9 mouse cellular contexts compared by ENCODE assay signal in genomic region chr4:129622120-129622802, GRCm38 (mm10). TPM values are rescaled to one million over a fixed set of nuclear protein-coding genes. Genes with fewer than 3 reads are reported as not detected.
DNase-seq lines count a peak whose midpoint lies in the region; ATAC-seq and TF ChIP-seq lines count a peak whose summit lies in the region.
"Had no signal": no experiment of that assay in that cellular context is flagged by ENCODE, and none has a peak within 500 bp of the region (broad histone marks: within the 10 kb centered on the region; RNA-seq: fewer than 3 reads in every experiment).

No protein-coding gene starts in this region.

- peak overlapping the region; percentile 89; the same call in 1 of the 2 replicates for H3K27ac ChIP-seq in forebrain, embryonic 10.5 days
- no peak overlapping the region for H3K27ac ChIP-seq in intestine, embryonic 15.5 days
- H3K27ac ChIP-seq in neural tube, embryonic 13.5 days (replicated peaks): peak overlapping the region; percentile 94; the same call in 1 of the 2 replicates

- peaks cover 23% of the 10 kb centered on the region for H3K36me3 ChIP-seq in forebrain, embryonic 10.5 days (replicated peaks)
- H3K36me3 ChIP-seq in intestine, embryonic 15.5 days: peaks cover 10% of the 10 kb centered on the region; the same call in 1 of the 2 replicates
- H3K36me3 ChIP-seq in neural tube, embryonic 13.5 days: peaks cover 22% of the 10 kb centered on the region

- peak overlapping the region; percentile 81; the same call in 1 of the 2 replicates for H3K9ac ChIP-seq in intestine, embryonic 15.5 days
- peak overlapping the region; percentile 91 for H3K9ac ChIP-seq in neural tube, embryonic 13.5 days

- no peak for TF ChIP-seq POLR2A in lung, adult 2 months (IDR thresholded peaks at IDR 0.05; ENCODE audit: borderline replicate concordance, extremely low read depth, low read depth, low read length)

- no peaks in the 10 kb centered on the region for H3K9me3 ChIP-seq in forebrain, embryonic 10.5 days
- H3K9me3 ChIP-seq in intestine, embryonic 15.5 days: no peaks in the 10 kb centered on the region
- H3K9me3 ChIP-seq in neural tube, embryonic 13.5 days: no peaks in the 10 kb centered on the region

- WGBS in lung, adult 2 months: 69% methylated on average over 11 of the region's 11 CpGs
- WGBS in forebrain, embryonic 10.5 days: 77% methylated on average over 11 of the region's 11 CpGs
- WGBS in intestine, embryonic 15.5 days: 80% methylated on average over 11 of the region's 11 CpGs
- WGBS in neural tube, embryonic 13.5 days: 80% methylated on average over 11 of the region's 11 CpGs

- H3K4me3 ChIP-seq in lung, adult 2 months (replicated peaks; ENCODE audit: extremely low read depth, low read depth, low read length): peak overlapping the region; percentile 20
- H3K4me3 ChIP-seq in forebrain, embryonic 10.5 days: peak overlapping the region; percentile 69
- peak overlapping the region; percentile 62; the same call in 1 of the 2 replicates for H3K4me3 ChIP-seq in intestine, embryonic 15.5 days (replicated peaks)
- peak overlapping the region; percentile 73 for H3K4me3 ChIP-seq in neural tube, embryonic 13.5 days

- no peak for TF ChIP-seq CTCF in lung, adult 2 months (IDR thresholded peaks at IDR 0.05; ENCODE audit: insufficient read depth, low read length)

- peaks cover 28% of the 10 kb centered on the region for H3K4me1 ChIP-seq in lung, adult 2 months (ENCODE audit: control insufficient read depth, insufficient read depth, low read length)
- peaks cover 61% of the 10 kb centered on the region for H3K4me1 ChIP-seq in forebrain, embryonic 10.5 days
- H3K4me1 ChIP-seq in intestine, embryonic 15.5 days (replicated peaks): peaks cover 42% of the 10 kb centered on the region
- H3K4me1 ChIP-seq in neural tube, embryonic 13.5 days (replicated peaks): peaks cover 60% of the 10 kb centered on the region

- no peak for ATAC-seq in intestine, embryonic 15.5 days
- ATAC-seq in neural tube, embryonic 13.5 days (ENCODE audit: low read depth): no peak

- DNase-seq in lung, adult 2 months: no peak
- no peak for DNase-seq in lung, postnatal 36 days
- DNase-seq in forebrain, embryonic 10.5 days (ENCODE audit: extremely low spot score, low spot score): no peak
- no peak for DNase-seq in spleen, adult 18-20 months
- no peak for DNase-seq in left cerebral cortex, adult 18-20 months (ENCODE audit: low spot score in 2 of 2)
- no peak for DNase-seq in thymus, postnatal 36 days
- DNase-seq: right cerebral cortex, adult 18-20 months had no signal

- no peaks in the 10 kb centered on the region for H3K27me3 ChIP-seq in forebrain, embryonic 10.5 days (ENCODE audit: poor library complexity, severe bottlenecking)
- no peaks in the 10 kb centered on the region for H3K27me3 ChIP-seq in intestine, embryonic 15.5 days (replicated peaks)
- no peaks in the 10 kb centered on the region for H3K27me3 ChIP-seq in neural tube, embryonic 13.5 days

- peak overlapping the region; percentile 87 for H3K4me2 ChIP-seq in intestine, embryonic 15.5 days (replicated peaks)
- H3K4me2 ChIP-seq in neural tube, embryonic 13.5 days: peak overlapping the region; percentile 89

RNA-seq across cellular contexts. Expression of gene Ccdc28b, which starts 1.5 kb away (rescaled TPM):
- polyA plus RNA-seq in lung, adult 2 months (2012; rRNA removed): 20.6 and 34.1 TPM in 2 replicates
- polyA plus RNA-seq in forebrain, embryonic 10.5 days (2016; fragmentation: Nextera tagmentation; extraction: Ambion mirVana): 43.9 and 47.1 TPM in 2 replicates
- polyA plus RNA-seq in intestine, embryonic 15.5 days (2015; fragmentation: Nextera tagmentation; extraction: Ambion mirVana): 37.9 and 44.4 TPM in 2 replicates
- polyA plus RNA-seq in neural tube, embryonic 13.5 days (2015; fragmentation: Nextera tagmentation; extraction: Ambion mirVana): 140 and 143 TPM in 2 replicates
- total RNA-seq in left cerebral cortex, adult 18-20 months (2021): 10 to 100 TPM; 45.9 to 53.5 TPM

RNA-seq across cellular contexts. Expression of gene Iqcc, which starts 3.4 kb away (rescaled TPM):
- 31.1 and 36.5 TPM in 2 replicates for polyA plus RNA-seq in lung, adult 2 months (2012; rRNA removed)
- 30.4 and 34.8 TPM in 2 replicates for polyA plus RNA-seq in forebrain, embryonic 10.5 days (2016; fragmentation: Nextera tagmentation; extraction: Ambion mirVana)
- 24.9 and 26.7 TPM in 2 replicates for polyA plus RNA-seq in intestine, embryonic 15.5 days (2015; fragmentation: Nextera tagmentation; extraction: Ambion mirVana)
- polyA plus RNA-seq in neural tube, embryonic 13.5 days (2015; fragmentation: Nextera tagmentation; extraction: Ambion mirVana): 34.7 and 35.1 TPM in 2 replicates
- total RNA-seq in left cerebral cortex, adult 18-20 months (2021): 10 to 100 TPM; 25.9 to 27.2 TPM

RNA-seq across cellular contexts. Expression of gene Dcdc2b, which starts 8.2 kb away (rescaled TPM):
- 16.0 and 17.8 TPM in 2 replicates for polyA plus RNA-seq in lung, adult 2 months (2012; rRNA removed)
- 2.0 and 2.2 TPM in 2 replicates for polyA plus RNA-seq in forebrain, embryonic 10.5 days (2016; fragmentation: Nextera tagmentation; extraction: Ambion mirVana)
- 1.1 and 2.1 TPM in 2 replicates for polyA plus RNA-seq in intestine, embryonic 15.5 days (2015; fragmentation: Nextera tagmentation; extraction: Ambion mirVana)
- polyA plus RNA-seq in neural tube, embryonic 13.5 days (2015; fragmentation: Nextera tagmentation; extraction: Ambion mirVana): 2.8 and 3.5 TPM in 2 replicates
- total RNA-seq in left cerebral cortex, adult 18-20 months (2021): 1 to 10 TPM; 4.1 to 4.5 TPM

RNA-seq across cellular contexts. Expression of gene Txlna, which starts 18.6 kb away (rescaled TPM):
- polyA plus RNA-seq in lung, adult 2 months (2012; rRNA removed): 30.0 and 36.7 TPM in 2 replicates
- 114 and 118 TPM in 2 replicates for polyA plus RNA-seq in forebrain, embryonic 10.5 days (2016; fragmentation: Nextera tagmentation; extraction: Ambion mirVana)
- polyA plus RNA-seq in intestine, embryonic 15.5 days (2015; fragmentation: Nextera tagmentation; extraction: Ambion mirVana): 57.4 and 60.8 TPM in 2 replicates
- 47.6 and 55.2 TPM in 2 replicates for polyA plus RNA-seq in neural tube, embryonic 13.5 days (2015; fragmentation: Nextera tagmentation; extraction: Ambion mirVana)
- 10 to 100 TPM; 41.2 to 42.4 TPM for total RNA-seq in left cerebral cortex, adult 18-20 months (2021)

RNA-seq across cellular contexts. Expression of gene Tmem234, which starts 21.8 kb away (rescaled TPM):
- polyA plus RNA-seq in lung, adult 2 months (2012; rRNA removed): 136 and 158 TPM in 2 replicates
- polyA plus RNA-seq in forebrain, embryonic 10.5 days (2016; fragmentation: Nextera tagmentation; extraction: Ambion mirVana): 224 and 227 TPM in 2 replicates
- 170 and 198 TPM in 2 replicates for polyA plus RNA-seq in intestine, embryonic 15.5 days (2015; fragmentation: Nextera tagmentation; extraction: Ambion mirVana)
- polyA plus RNA-seq in neural tube, embryonic 13.5 days (2015; fragmentation: Nextera tagmentation; extraction: Ambion mirVana): 176 and 193 TPM in 2 replicates
- 10 to 100 TPM; 89.2 to 90.1 TPM for total RNA-seq in left cerebral cortex, adult 18-20 months (2021)

Comparison
In these comparisons a context has a peak if more than half of its experiments do, and no peak if none do; other contexts are left out.
1. H3K4me3 ChIP-seq: peak in every context shown above with its lines; median percentile 73 in neural tube, embryonic 13.5 days; 69 in forebrain, embryonic 10.5 days; 62 in intestine, embryonic 15.5 days; 20 in lung, adult 2 months.